Mouse (Mus musculus) lung, embryonic 15.5 days (tissue): ENCODE measurements around the gene C1s1. TPM values are rescaled to one million over a fixed set of nuclear protein-coding genes. Genes with fewer than 3 reads are reported as not detected.
"Not testable (repeated sequence)": the region's sequence is repeated elsewhere in the genome, so short reads cannot be mapped to it uniquely, and the experiment has no call there.

Source experiments
- ATAC-seq: fragments of 200-750 bp; cut with Nextera tagmentation; 2 replicates; pipeline ENCODE4 v1.8.0; 2017; ENCODE audit warnings: moderate number of reproducible peaks, borderline replicate concordance; ENCODE audit not compliant: low FRiP score, low TSS enrichment; ENCODE audit errors: extremely low read depth
- H3K27ac ChIP-seq: fragments of 300-500 bp; sonication (generic); 2 replicates; pipeline ENCODE4 v1.5.1; 2015; ENCODE audit warnings: moderate library complexity, mild to moderate bottlenecking, inconsistent platforms
- H3K27me3 ChIP-seq: fragments of 300-500 bp; sonication (generic); 2 replicates; pipeline ENCODE4 v1.6.1; 2015; ENCODE audit warnings: inconsistent platforms
- H3K36me3 ChIP-seq: fragments of 300-500 bp; sonication (generic); 2 replicates; pipeline ENCODE4 v1.6.1; 2015; ENCODE audit warnings: inconsistent platforms
- H3K4me1 ChIP-seq: fragments of 300-500 bp; sonication (generic); 2 replicates; pipeline ENCODE4 v1.6.1; 2015; ENCODE audit warnings: inconsistent platforms
- H3K4me2 ChIP-seq: fragments of 300-500 bp; sonication (generic); 2 replicates; pipeline ENCODE4 v1.6.1; 2015; ENCODE audit warnings: inconsistent platforms, mild to moderate bottlenecking, moderate library complexity
- H3K4me3 ChIP-seq: fragments of 300-500 bp; sonication (generic); 2 replicates; pipeline ENCODE4 v1.5.1; 2015; ENCODE audit warnings: mild to moderate bottlenecking, inconsistent platforms
- H3K9ac ChIP-seq: fragments of 300-500 bp; sonication (generic); 2 replicates; pipeline ENCODE4 v1.6.1; 2015; ENCODE audit warnings: inconsistent platforms
- H3K9me3 ChIP-seq: fragments of 300-500 bp; sonication (generic); 2 replicates; pipeline ENCODE4 v1.6.1; 2016; ENCODE audit warnings: inconsistent platforms
- WGBS: fragments of 180-500 bp; shearing (Covaris S2); methylation state at CpG from one replicate; pipeline ENCODE4 v1.1.7; 2015; 5-methylcytosine and 5-hydroxymethylcytosine counted together
- polyA plus RNA-seq: library from polyadenylated mRNA; unstranded; fragments of >200 nt; fragmentation: Nextera tagmentation; extraction: Ambion mirVana; gene quantifications from 2 replicates; pipeline ENCODE4 v1.2.1, GENCODE M21; 2015

C1s1 gene
- polyA plus RNA-seq, 1 experiment from 2014 or later: 3.6 TPM

DNA sequence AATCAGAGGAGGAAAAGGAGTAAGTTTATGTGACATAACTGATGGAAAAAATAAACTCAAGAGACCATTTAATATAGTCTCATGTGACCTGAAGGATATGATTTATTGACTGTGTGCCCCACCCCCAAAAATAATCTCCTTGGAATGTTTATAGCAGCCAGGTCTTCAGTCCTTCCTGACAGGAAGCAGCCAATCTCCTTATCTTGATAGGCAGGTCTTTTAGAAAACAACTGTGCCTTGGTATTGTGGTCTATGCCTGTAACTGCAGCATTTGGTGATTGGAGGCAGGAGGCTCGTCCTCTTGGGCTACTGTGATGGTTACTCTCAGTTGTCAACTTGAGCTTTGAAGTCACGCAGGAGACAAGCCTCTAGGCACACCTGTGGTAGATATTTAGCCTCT is 54.6 kb downstream of the C1s1 start:
- 28% methylated on average over 2 of the region's 2 CpGs for WGBS

DNA sequence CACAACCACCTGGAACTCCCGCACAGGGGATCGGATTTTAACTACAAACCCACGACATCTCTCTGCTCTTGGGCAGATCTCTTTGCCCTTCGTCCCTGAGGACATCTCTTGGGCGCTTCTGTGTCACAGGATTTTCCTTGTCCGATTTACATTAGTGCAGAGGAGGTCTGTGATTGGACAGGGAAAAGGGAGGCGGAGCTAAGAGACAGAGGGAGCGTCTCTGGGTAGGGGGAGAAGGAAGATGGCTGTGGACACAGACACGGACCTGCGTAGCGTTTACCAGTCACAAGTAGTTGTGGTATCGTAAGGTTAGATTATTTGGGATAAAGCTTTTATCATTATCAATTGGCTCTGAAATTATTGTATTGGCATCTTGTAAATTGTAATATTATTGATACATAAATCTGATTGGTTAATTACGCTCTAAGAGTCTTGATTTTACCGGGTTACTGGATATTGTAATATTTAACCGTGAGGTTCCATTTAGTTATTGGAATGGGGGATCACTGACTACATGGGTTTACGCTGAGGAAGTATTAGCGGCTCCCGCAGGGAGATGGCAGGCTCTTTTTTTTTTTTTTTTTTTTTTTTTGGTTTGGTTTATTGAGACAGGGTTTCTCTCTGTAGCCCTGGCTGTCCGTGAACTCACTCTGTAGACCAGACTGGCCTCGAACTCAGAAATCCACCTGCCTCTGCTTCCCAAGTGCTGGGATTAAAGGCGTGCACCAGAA is 56.6 kb downstream of the C1s1 start:
- no peaks in the 10 kb centered on the region for H3K36me3 ChIP-seq
- H3K9ac ChIP-seq: no peak overlapping the region
- H3K27ac ChIP-seq: no peak overlapping the region
- H3K27me3 ChIP-seq: no peaks in the 10 kb centered on the region
- 31% methylated on average over 21 of the region's 21 CpGs for WGBS
- no peaks in the 10 kb centered on the region for H3K4me1 ChIP-seq
- ATAC-seq: peak; percentile 69; the same call in 1 of the 2 replicates
- H3K4me2 ChIP-seq: peak overlapping the region; percentile 43
- no peaks in the 10 kb centered on the region for H3K9me3 ChIP-seq
- H3K4me3 ChIP-seq: 0 out of 2 replicates have a peak overlapping the region, but pooled peaks have one; percentile 4

More for the DNA sequence above, 54.6 kb downstream of the C1s1 start:
- Histone ChIP-seq H3K4me2 (no peak overlapping the region), H3K9me3 (no peaks in the 10 kb centered on the region), H3K4me1 (peaks cover under 1% of the 10 kb centered on the region; the same call in 1 of the 2 replicates), H3K27me3 (no peaks in the 10 kb centered on the region), H3K9ac (no peak overlapping the region), H3K27ac (no peak overlapping the region), H3K4me3 (no peak overlapping the region), H3K36me3 (no peaks in the 10 kb centered on the region)
- no peak for ATAC-seq

DNA sequence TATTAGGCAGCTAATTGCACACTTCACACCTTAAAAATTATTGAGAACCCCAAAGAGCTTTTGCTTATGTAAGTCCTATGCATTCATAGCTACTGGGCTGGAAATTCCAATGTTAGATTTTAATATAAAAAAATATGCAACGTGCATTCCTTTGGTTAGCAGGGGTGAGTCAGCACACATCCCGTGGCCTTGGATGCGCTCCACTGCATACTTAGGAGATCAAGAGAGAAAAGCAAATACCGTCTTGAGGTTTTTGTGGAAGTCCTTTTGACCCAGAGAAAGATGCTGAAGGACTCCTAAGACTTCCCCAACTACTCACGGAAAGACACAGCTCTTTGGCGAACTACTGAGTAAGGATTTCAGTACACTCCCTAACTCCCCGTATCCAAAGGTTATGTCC is 57.3 kb downstream of the C1s1 start:
- Histone ChIP-seq H3K9ac (no peak overlapping the region), H3K27ac (no peak overlapping the region), H3K9me3 (no peaks in the 10 kb centered on the region), H3K27me3 (no peaks in the 10 kb centered on the region), H3K4me2 (no peak overlapping the region), H3K36me3 (no peaks in the 10 kb centered on the region), H3K4me1 (no peaks in the 10 kb centered on the region), H3K4me3 (no peak overlapping the region)
- ATAC-seq: no peak
- WGBS: 58% methylated on average over 7 of the region's 7 CpGs

DNA sequence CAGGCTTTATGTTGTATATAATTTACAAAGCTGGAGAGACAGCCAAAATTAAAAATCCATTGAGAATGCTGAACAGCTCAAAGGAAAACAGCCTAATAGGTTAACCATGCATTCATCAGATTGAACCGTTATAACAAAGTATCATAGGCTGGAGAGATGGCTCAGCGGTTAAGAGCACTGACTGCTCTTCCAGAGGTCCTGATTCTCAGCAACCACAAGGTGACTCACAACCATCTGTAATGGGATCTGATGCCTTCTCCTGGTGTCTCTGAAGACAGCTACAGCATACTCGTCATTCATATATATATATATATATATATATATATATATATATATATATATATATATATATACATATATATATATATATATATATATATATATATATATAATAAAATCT is 58.3 kb downstream of the C1s1 start:
- H3K36me3 ChIP-seq, H3K4me3 ChIP-seq, H3K9ac ChIP-seq, ATAC-seq, H3K27ac ChIP-seq, H3K4me2 ChIP-seq, H3K4me1 ChIP-seq, H3K27me3 ChIP-seq, H3K9me3 ChIP-seq: not testable (repeated sequence)
- 66% methylated on average over 3 of the region's 3 CpGs for WGBS

DNA sequence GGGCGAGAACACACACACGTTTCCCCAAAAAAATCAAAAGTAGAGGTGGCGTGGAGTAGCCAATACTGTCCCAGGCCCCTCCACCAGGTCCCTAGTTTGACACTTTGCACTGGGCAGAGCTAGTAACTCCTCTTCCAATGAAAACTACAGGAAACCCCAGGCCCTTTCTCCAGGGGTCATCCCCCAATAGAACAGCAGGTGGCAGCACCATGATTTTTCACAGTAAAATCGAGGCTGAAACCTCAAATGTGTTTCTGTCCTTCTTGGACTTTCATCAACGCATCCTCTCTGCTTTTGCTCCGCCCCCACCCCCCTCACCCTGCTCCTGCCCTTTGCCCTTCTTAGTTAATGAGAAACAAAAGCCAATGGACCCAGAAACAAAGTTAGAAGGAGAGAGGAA is 60.6 kb downstream of the C1s1 start:
- Histone ChIP-seq H3K4me1 (peaks cover 12% of the 10 kb centered on the region; the same call in 1 of the 2 replicates), H3K27me3 (no peaks in the 10 kb centered on the region), H3K4me2 (no peak overlapping the region), H3K9me3 (no peaks in the 10 kb centered on the region), H3K36me3 (no peaks in the 10 kb centered on the region), H3K9ac (no peak overlapping the region), H3K4me3 (no peak overlapping the region), H3K27ac (no peak overlapping the region)
- WGBS: 23% methylated on average over 6 of the region's 6 CpGs
- ATAC-seq: no peak

Other genes starting within 250 kb of the C1s1 start
- 0.23 and 0.32 TPM in 2 replicates for gene Cd163, start 237.7 kb downstream of the C1s1 start, polyA plus RNA-seq
- gene Pex5, start 127.3 kb downstream of the C1s1 start, polyA plus RNA-seq: 35.5 and 39.1 TPM in 2 replicates
- gene Clstn3, start 77.6 kb downstream of the C1s1 start, polyA plus RNA-seq: 2.7 and 2.8 TPM in 2 replicates
- 0.49 and 0.52 TPM in 2 replicates for gene C1rl, start 49.2 kb downstream of the C1s1 start, polyA plus RNA-seq
- gene C1ra, start 30.0 kb downstream of the C1s1 start, polyA plus RNA-seq: 3.1 and 4.6 TPM in 2 replicates
- not detected in 2 replicates for gene C1rb, start 27.9 kb upstream of the C1s1 start, polyA plus RNA-seq
- gene C1s2, start 93.7 kb upstream of the C1s1 start, polyA plus RNA-seq: 0.07 TPM in 1 of 2 replicates, not detected in the other
- gene Lpcat3, start 120.7 kb upstream of the C1s1 start, polyA plus RNA-seq: 56.8 and 61.9 TPM in 2 replicates
- 199 and 200 TPM in 2 replicates for gene Emg1, start 169.8 kb upstream of the C1s1 start, polyA plus RNA-seq
- gene Phb2, start 170.0 kb upstream of the C1s1 start, polyA plus RNA-seq: 327 and 340 TPM in 2 replicates
- gene Ptpn6, start 196.4 kb upstream of the C1s1 start, polyA plus RNA-seq: 17.3 and 24.3 TPM in 2 replicates
- gene Grcc10, start 199.0 kb upstream of the C1s1 start, polyA plus RNA-seq: 406 and 416 TPM in 2 replicates
- gene Gm45234, start 213.7 kb upstream of the C1s1 start, polyA plus RNA-seq: not detected in 2 replicates
- gene Atn1, start 214.2 kb upstream of the C1s1 start, polyA plus RNA-seq: 15.6 and 16.1 TPM in 2 replicates
- gene Eno2, start 227.3 kb upstream of the C1s1 start, polyA plus RNA-seq: 2.1 and 3.4 TPM in 2 replicates
- gene Lrrc23, start 237.4 kb upstream of the C1s1 start, polyA plus RNA-seq: 11.7 and 13.7 TPM in 2 replicates